Mouse (Mus musculus) embryonic facial prominence, embryonic 13.5 days (tissue): ENCODE data around the gene Cldn17. TPM values are rescaled to one million over a fixed set of nuclear protein-coding genes. Genes with fewer than 3 reads are reported as not detected.

ENCODE experiments used
- ATAC-seq: fragments of 200-750 bp; cut with Nextera tagmentation; 2 replicates; pipeline ENCODE4 v1.8.0; 2017; ENCODE audit warnings: low read depth; ENCODE audit not compliant: insufficient number of reproducible peaks, insufficient read depth, low FRiP score, low TSS enrichment
- H3K27ac ChIP-seq: fragments of 300-500 bp; sonication (generic); 2 replicates; pipeline ENCODE4 v1.5.1; 2015; ENCODE audit warnings: moderate library complexity, mild to moderate bottlenecking, inconsistent platforms
- H3K27me3 ChIP-seq: fragments of 300-500 bp; sonication (generic); 2 replicates; pipeline ENCODE4 v1.6.1; 2015; ENCODE audit warnings: mild to moderate bottlenecking, inconsistent platforms
- H3K36me3 ChIP-seq: fragments of 300-500 bp; sonication (generic); 2 replicates; pipeline ENCODE4 v1.6.1; 2015; ENCODE audit warnings: mild to moderate bottlenecking, inconsistent platforms
- H3K4me1 ChIP-seq: fragments of 300-500 bp; sonication (generic); 2 replicates; pipeline ENCODE4 v1.6.1; 2015; ENCODE audit warnings: inconsistent platforms
- H3K4me2 ChIP-seq: fragments of 300-500 bp; sonication (generic); 2 replicates; pipeline ENCODE4 v1.6.1; 2015; ENCODE audit warnings: moderate library complexity, mild to moderate bottlenecking, inconsistent platforms
- H3K4me3 ChIP-seq: fragments of 300-500 bp; sonication (generic); 2 replicates; pipeline ENCODE4 v1.5.1; 2015; ENCODE audit warnings: mild to moderate bottlenecking, inconsistent platforms
- H3K9ac ChIP-seq: fragments of 300-500 bp; sonication (generic); 2 replicates; pipeline ENCODE4 v1.6.1; 2015; ENCODE audit warnings: mild to moderate bottlenecking, inconsistent platforms
- H3K9me3 ChIP-seq: fragments of 300-500 bp; sonication (generic); 2 replicates; pipeline ENCODE4 v1.6.1; 2016; ENCODE audit warnings: inconsistent platforms
- WGBS: fragments of 180-500 bp; shearing (Covaris S2); methylation state at CpG from one replicate; pipeline ENCODE4 v1.1.7; 2015; ENCODE audit warnings: mixed read lengths; 5-methylcytosine and 5-hydroxymethylcytosine counted together
- polyA plus RNA-seq: library from polyadenylated mRNA; unstranded; fragments of >200 nt; fragmentation: Nextera tagmentation; extraction: Ambion mirVana; gene quantifications from 2 replicates; pipeline ENCODE4 v1.2.1, GENCODE M21; 2015

The Cldn17 gene
- not detected in 2 replicates for polyA plus RNA-seq

DNA sequence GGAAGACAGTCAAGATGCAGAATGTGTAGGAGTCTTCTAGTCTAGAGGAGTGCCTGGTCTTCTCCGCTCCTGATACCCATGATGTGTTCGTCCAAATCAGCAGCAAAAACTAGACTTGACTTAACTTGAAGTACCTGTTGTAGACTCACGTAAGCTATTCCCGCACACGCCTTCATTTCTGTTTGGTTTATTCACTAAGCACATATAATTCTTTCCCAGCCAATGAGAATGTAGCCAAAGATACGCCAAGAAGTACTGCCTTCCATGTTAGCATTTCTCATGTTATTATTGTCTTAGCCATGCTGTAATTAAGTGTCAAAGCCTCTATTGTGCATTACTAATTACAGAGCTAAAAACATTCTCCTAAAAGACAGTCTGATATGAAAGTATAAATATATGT lies at the start of gene Cldn17:
Cldn17 (minus strand) TSS at position 101 of the 400 bp plus-strand sequence.
- Histone ChIP-seq H3K36me3 (no peaks in the 10 kb centered on the region), H3K4me3 (no peak within 1 kb of the TSS), H3K27ac (no peak within 1 kb of the TSS), H3K4me1 (no peaks in the 10 kb centered on the region), H3K4me2 (no peak within 1 kb of the TSS), H3K27me3 (no peaks in the 10 kb centered on the region), H3K9me3 (no peaks in the 10 kb centered on the region), H3K9ac (no peak within 1 kb of the TSS)
- WGBS, result 91% methylated on average over 6 of the region's 6 CpGs
- no peak for ATAC-seq

DNA sequence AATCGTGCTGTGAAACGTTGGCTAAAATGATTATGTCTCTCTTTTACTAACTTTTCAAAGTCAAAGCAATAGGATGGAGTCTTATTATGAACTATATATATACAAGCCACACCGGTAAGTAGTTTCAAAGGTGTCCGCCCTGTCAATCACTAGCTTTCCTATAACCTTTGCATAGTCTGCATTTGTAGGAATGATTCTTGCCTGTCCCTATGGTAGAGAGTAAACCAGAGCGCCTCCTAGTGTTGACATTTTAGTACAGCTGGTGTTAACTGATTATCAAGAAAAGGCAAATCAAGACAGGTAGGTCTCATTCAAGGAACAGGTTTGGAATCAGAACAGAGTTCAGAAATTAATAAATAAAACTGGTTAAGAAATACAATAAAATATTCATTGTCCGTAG lies 35.7 kb upstream of the Cldn17 start:
- Histone ChIP-seq H3K36me3 (no peaks in the 10 kb centered on the region), H3K27me3 (no peaks in the 10 kb centered on the region), H3K4me3 (no peak overlapping the region), H3K4me2 (no peak overlapping the region), H3K4me1 (no peaks in the 10 kb centered on the region), H3K9me3 (no peaks in the 10 kb centered on the region), H3K27ac (no peak overlapping the region), H3K9ac (no peak overlapping the region)
- no peak for ATAC-seq
- 54% methylated on average over 6 of the region's 6 CpGs for WGBS

DNA sequence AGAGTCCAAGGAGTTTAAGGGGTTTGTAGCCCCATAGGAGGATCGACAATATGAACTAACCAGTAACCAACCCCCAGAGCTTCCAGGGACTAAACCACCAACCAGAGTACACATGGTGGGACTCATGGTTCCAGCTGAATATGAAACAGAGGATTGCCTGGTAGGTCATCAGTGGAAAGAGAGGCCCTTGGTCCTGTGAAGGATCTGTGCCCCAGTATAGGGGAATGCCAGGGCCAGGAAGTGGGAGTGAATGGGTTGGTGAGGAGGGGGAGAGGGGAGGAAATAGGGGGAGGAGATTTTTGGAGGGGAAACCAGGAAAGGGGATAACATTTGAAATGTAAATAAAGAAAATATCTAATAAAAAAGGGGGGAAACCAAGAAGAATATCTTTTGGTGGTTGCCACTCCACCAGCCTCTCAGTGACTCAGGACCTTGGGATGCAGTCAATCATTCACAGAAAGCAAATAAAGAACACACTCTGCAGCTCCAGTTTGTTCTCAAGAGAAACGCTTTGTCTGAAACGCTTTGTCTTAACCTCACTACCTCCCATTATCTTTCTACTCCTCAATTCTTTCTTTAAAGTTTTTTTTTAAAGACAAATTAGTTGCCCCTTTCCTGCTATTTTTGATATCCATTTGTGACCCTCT lies 33.2 kb upstream of the Cldn17 start:
- 72% methylated on average over 3 of the region's 3 CpGs for WGBS
- no peaks in the 10 kb centered on the region for H3K27me3 ChIP-seq
- H3K4me1 ChIP-seq, result no peaks in the 10 kb centered on the region
- H3K4me3 ChIP-seq, result no peak overlapping the region
- no peak overlapping the region for H3K9ac ChIP-seq
- no peak for ATAC-seq
- no peaks in the 10 kb centered on the region for H3K9me3 ChIP-seq
- H3K4me2 ChIP-seq, result no peak overlapping the region
- no peaks in the 10 kb centered on the region for H3K36me3 ChIP-seq
- no peak overlapping the region for H3K27ac ChIP-seq

DNA sequence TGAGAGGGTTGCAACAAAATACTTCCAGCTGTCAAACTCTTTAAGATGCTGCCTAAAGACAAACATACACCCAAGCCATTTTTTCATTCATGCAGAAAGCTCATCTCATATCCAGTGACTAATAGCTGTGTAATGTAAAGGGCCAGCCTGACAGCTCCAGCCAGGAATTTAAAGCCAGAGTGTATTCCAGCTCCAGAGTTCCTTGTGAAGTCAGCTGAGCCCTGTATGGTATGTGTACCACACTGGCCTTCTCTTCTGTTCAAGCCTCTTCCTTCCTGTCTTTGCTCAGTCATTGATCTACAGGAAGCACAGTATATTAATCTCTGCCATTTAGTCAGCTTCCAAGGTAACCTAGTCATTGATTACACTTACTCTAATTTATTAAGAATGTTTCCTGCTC lies 4.6 kb upstream of the Cldn17 start:
- no peak overlapping the region for H3K27ac ChIP-seq
- H3K36me3 ChIP-seq, result no peaks in the 10 kb centered on the region
- no peak overlapping the region for H3K9ac ChIP-seq
- H3K27me3 ChIP-seq, result no peaks in the 10 kb centered on the region
- no peak overlapping the region for H3K4me2 ChIP-seq
- ATAC-seq, result no peak
- no peaks in the 10 kb centered on the region for H3K9me3 ChIP-seq
- no peak overlapping the region for H3K4me3 ChIP-seq
- H3K4me1 ChIP-seq, result no peaks in the 10 kb centered on the region

DNA sequence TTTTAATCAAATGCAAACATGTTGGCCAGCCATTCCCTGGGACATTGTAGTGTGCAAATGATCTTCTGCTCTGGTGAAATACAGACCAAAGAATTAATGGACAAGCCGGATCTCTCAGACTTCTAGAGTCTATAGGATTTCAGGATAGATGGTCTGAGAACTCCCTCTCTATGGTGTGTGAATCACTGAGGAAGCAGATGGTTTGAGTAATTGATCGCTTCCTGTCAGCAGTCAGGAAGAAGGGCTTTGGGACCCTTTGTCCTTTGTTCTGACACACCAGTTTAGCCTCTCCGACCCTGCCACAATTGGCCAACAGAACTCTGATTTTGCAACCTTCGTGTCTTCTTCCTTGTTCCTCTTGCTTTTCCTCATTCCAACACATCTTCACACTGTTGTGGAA lies 1.4 kb upstream of the Cldn17 start:
- H3K27ac ChIP-seq, result no peak overlapping the region
- no peaks in the 10 kb centered on the region for H3K27me3 ChIP-seq
- no peak overlapping the region for H3K4me2 ChIP-seq
- WGBS, result 63% methylated on average over 4 of the region's 4 CpGs
- H3K9ac ChIP-seq, result no peak overlapping the region
- H3K9me3 ChIP-seq, result no peaks in the 10 kb centered on the region
- no peaks in the 10 kb centered on the region for H3K36me3 ChIP-seq
- ATAC-seq, result no peak
- no peak overlapping the region for H3K4me3 ChIP-seq
- H3K4me1 ChIP-seq, result no peaks in the 10 kb centered on the region

DNA sequence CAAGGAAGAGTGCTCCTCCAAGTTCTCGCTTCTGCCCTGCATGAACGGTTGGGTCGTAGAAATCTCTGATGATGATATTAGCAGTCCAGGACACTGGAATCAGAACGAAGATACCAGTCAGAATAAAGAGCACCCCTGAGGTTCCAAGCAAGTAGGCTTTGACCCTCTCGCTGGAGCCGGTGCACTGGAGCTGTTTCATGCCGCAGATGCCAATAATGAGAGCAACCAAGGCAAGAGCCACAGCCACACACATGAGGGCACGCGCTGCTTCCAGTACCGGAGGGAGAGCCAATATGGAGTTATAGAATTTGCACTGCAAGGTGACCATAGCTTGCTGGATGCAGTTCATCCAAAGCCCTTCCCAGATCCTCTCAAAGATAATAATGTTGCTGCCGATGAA lies 440 bp downstream of the Cldn17 start:
- ATAC-seq, result no peak
- H3K4me2 ChIP-seq, result no peak overlapping the region
- no peaks in the 10 kb centered on the region for H3K36me3 ChIP-seq
- H3K9me3 ChIP-seq, result no peaks in the 10 kb centered on the region
- H3K4me3 ChIP-seq, result no peak overlapping the region
- H3K4me1 ChIP-seq, result no peaks in the 10 kb centered on the region
- H3K9ac ChIP-seq, result no peak overlapping the region
- WGBS, result 92% methylated on average over 11 of the region's 11 CpGs
- no peaks in the 10 kb centered on the region for H3K27me3 ChIP-seq
- no peak overlapping the region for H3K27ac ChIP-seq

DNA sequence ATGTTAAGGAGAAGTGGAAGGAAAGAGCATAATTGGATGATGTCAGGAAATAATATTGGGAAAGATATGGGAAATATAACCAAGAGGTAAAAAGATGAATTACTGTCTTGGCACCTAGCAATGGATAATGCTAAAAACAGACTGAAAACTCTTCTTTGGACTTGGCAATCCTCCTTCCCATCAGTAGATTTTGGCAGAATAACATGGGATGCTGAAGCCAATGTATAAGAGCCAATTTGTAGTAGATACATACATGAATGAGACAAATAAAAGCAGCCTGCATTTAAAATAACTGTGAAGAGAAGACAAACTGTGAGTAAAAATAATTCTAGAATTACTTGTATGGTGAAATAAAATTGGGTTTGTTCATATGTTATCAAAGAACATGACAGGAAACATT lies 18.7 kb downstream of the Cldn17 start:
- ATAC-seq, result no peak
- Histone ChIP-seq H3K9me3 (no peaks in the 10 kb centered on the region), H3K27ac (no peak overlapping the region), H3K4me1 (no peaks in the 10 kb centered on the region), H3K4me3 (no peak overlapping the region), H3K4me2 (no peak overlapping the region), H3K27me3 (no peaks in the 10 kb centered on the region), H3K9ac (no peak overlapping the region), H3K36me3 (no peaks in the 10 kb centered on the region)

DNA sequence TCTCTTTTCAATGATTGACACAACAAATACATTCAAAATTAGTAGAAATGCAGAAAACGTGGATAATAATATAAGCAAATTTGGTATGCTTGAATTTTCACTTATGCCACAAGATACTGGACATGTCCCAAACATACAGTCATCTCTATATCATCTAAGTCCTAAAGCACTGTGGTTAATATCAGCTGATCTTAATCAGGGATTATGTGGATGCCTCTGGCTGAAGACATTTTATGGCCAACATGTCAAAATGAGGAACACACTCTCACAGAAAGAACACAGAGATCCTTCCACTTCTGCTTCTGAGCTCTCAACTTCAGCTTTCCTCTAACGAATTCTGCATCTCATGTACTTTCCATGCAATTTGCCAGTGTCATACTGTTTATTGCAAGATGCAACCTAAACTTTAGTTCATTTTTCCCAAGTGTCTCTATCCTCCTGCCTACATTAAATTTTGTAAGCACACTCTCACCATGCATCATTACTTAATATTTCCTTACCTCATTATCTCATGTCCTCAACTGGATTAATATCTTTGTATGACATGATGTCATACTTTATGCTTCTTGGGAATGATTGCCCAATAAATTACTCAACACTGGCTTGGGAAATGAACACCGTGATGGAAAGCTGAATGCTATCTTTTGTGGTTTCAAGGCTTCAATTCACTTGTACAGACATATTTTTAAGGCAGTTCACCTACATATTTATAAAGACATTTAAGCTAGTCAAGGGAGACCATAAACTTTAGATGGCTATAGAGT lies 26.6 kb downstream of the Cldn17 start:
- H3K27ac ChIP-seq, result no peak overlapping the region
- WGBS, result 74% methylated on average over 3 of the region's 3 CpGs

DNA sequence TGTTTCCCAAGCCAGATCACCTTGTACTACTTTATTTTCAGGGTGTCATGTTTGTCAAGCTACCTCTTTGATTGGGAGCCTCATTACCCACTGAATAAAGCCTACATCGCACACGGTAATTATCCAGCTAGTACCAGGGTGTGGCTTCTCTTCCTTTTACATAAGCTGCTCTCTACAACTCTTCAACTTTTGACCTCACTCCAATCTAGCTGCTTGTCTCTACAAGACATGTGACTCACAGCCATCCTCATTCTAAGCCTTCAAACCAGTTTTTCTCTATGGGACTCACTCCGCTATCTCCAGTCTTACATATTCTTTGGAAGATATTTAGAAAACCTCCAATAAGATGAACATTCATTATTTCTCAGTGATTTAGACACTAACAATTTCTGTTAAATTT lies 43.5 kb downstream of the Cldn17 start:
- no peak overlapping the region for H3K27ac ChIP-seq
- ATAC-seq, result no peak
- H3K4me2 ChIP-seq, result no peak overlapping the region
- no peak overlapping the region for H3K9ac ChIP-seq
- no peaks in the 10 kb centered on the region for H3K36me3 ChIP-seq
- no peaks in the 10 kb centered on the region for H3K9me3 ChIP-seq
- H3K4me3 ChIP-seq, result no peak overlapping the region
- H3K27me3 ChIP-seq, result no peaks in the 10 kb centered on the region
- WGBS, result 67% methylated on average over 3 of the region's 3 CpGs
- H3K4me1 ChIP-seq, result no peaks in the 10 kb centered on the region

More for the DNA sequence above, 26.6 kb downstream of the Cldn17 start:
- Histone ChIP-seq H3K36me3 (no peaks in the 10 kb centered on the region), H3K4me2 (no peak overlapping the region), H3K4me3 (no peak overlapping the region), H3K9me3 (no peaks in the 10 kb centered on the region), H3K9ac (no peak overlapping the region), H3K4me1 (no peaks in the 10 kb centered on the region), H3K27me3 (no peaks in the 10 kb centered on the region)
- no peak for ATAC-seq

Other genes starting within 250 kb of the Cldn17 start
- 3.2 and 4.6 TPM in 2 replicates for gene Grik1, start 216.7 kb downstream of the Cldn17 start, polyA plus RNA-seq
- gene Cldn8, start 56.2 kb upstream of the Cldn17 start, polyA plus RNA-seq, result 7.9 and 10.1 TPM in 2 replicates
- not detected in 2 replicates for gene Krtap24-1, start 105.3 kb upstream of the Cldn17 start, polyA plus RNA-seq
- not detected in 2 replicates for gene 2310079G19Rik, start 120.7 kb upstream of the Cldn17 start, polyA plus RNA-seq
- not detected in 2 replicates for gene Krtap26-1, start 140.8 kb upstream of the Cldn17 start, polyA plus RNA-seq
- gene Krtap27-1, start 164.7 kb upstream of the Cldn17 start, polyA plus RNA-seq, result not detected in 2 replicates
- not detected in 2 replicates for gene 2310061N02Rik, start 201.0 kb upstream of the Cldn17 start, polyA plus RNA-seq
- not detected in 2 replicates for gene Krtap13-1, start 221.9 kb upstream of the Cldn17 start, polyA plus RNA-seq
- gene Krtap13, start 244.7 kb upstream of the Cldn17 start, polyA plus RNA-seq, result not detected in 2 replicates